Mouse (Mus musculus) ES-Bruce4 (cell line): ENCODE measurements at regions not wholly inside any gene's neighbourhood (a gene's known extent, or its start where the extent isn't known, plus 50 kb on each side); places are given as distances from the start of the nearest gene placed in this dataset.

ENCODE experiments used
- CTCF ChIP-seq: IDR thresholded peaks from one replicate; pipeline ENCODE4 v1.8.1; 2011; ENCODE audit warnings: low read depth, low read length
- EP300 ChIP-seq: IDR thresholded peaks from 2 replicates; pipeline ENCODE4 v1.6.1; 2011; ENCODE audit warnings: low read depth, low read length; ENCODE audit not compliant: insufficient read depth
- POLR2A ChIP-seq: IDR thresholded peaks from one replicate; pipeline ENCODE4 v1.8.1; 2011; ENCODE audit warnings: low read length; ENCODE audit not compliant: insufficient read depth

- TF ChIP-seq CTCF, result no peak
- TF ChIP-seq POLR2A, result no peak
- no peak for TF ChIP-seq EP300
Observed at GRCm38 (mm10) chr12:58329913-58330312, 60.8 kb upstream of the Clec14a start.
